Mouse (Mus musculus) CD8-positive naive resting alpha-beta T cell, adult 2 months (primary cell): ENCODE results near the gene 2900026A02Rik.

Source experiments
- DNase-seq, 2 experiments: peaks; one replicate each; pipeline ENCODE4 v3.0.0; 2022; ENCODE audit warnings: low read depth in 2 of 2, low spot score in 2 of 2

Gene 2900026A02Rik

GRCm38 (mm10) chr5:113175976-113176375 lies 45.1 kb downstream of the 2900026A02Rik start:
- DNase-seq, result no peak

GRCm38 (mm10) chr5:113174916-113175692 lies 45.9 kb downstream of the 2900026A02Rik start:
- DNase-seq, result no peak

GRCm38 (mm10) chr5:113173318-113173717 lies 47.7 kb downstream of the 2900026A02Rik start:
- DNase-seq, result peak; percentile 27 to 42

- DNase-seq, result no peak
These were observed 49.0 kb downstream of the 2900026A02Rik start for GRCm38 (mm10) chr5:113171968-113172578.

DNA sequence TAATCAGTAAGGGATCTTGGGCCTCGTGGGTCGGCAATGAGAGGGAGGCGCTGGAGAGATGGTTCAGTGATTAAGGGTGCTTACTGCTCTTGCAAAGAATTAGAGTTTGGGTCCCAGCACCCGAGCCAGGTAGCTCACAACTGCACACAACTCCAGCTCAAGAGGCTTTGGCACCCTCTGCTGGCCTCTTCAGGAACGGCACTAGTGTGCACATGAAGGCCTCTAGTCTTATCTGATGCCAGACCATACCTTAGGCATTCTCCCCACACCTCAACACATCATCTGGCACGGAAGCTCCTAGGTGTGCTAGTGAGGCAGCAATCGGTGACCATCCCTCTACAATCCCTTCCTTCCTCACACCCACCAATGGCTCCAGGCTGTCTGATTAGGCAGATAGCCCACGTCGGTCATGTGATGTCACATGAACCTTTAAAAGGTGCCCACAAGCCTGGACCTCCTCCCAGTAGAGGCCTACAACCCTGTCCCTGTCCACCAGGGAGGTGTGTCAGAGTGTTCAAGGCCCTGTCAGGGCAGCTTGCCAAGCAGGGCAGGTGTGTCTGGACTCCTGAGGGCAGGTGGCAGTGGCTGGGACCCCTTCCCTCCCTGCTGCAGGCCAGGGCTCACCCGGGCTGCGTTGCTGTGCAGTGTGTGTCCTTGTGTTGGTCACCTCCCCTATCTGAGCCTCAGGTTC lies 50.8 kb downstream of the 2900026A02Rik start:
- DNase-seq, result no peak

DNA sequence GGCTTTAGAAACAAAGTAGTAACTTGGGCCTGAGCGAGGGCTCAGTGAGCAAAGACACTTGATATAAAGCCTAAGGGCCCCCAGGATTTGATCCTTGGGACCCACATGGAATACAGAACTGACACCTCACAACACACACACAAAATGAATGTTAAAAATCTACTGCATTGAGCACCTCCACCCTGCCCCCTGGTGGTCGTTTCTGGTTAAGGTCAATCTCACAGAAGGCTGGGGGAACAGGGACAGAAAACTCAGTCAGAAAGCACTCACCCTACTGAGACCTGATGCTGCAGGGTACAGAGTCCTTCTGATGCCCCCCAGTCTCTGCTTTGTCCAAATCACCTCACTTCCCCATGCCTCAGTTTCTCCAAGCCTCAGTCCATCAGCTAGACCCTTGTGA lies 53.3 kb downstream of the 2900026A02Rik start:
- peak in 1 of 2 experiments; percentile 16 for DNase-seq

- DNase-seq, result no peak
These were observed 55.6 kb downstream of the 2900026A02Rik start for GRCm38 (mm10) chr5:113165481-113165880.

DNA sequence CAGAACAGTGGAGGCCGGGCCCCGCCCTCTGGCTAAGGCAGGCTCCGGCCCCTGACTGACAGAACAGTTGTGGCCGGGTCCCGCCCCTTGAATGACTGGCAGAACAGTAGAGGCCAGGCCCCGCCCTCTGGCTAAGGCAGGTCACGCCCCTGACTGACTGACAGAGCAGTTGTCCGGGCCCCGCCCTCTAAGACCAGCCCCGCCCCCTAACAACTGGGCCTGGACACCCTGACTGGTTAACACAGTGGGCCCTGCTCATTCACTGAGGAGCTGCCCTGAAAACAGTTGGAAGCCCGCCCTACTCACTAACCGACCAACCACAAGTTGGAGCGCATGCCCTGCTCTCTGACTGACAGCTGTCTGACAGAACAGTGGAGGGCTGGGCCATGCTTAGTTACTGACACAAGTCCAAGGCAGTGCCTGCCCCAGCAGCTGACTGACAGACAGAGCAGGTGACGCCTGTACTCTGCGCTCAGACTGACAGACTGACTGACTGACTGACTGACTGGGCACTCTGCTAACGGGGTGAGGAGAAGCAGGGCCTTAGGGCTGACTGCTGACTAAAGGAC lies 56.1 kb downstream of the 2900026A02Rik start:
- no peak for DNase-seq

DNA sequence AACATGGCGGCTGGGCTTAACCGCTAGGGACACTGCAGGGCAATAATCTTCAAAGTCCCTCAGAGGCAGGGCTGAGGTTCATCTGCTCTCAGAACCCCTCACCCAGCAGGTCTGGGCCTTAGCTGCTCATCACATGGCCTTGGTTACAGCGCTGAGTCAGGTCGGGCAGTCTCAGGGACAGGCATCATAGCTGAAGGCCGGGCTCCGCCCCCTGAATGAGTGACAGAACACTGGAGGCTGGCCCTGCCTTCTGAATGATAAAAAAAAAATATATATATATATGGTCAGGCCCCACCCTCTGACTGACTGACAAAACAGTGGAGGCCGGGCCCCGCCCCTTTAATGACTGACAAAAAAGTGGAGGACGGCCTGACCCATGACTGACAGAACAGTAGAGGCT lies 56.6 kb downstream of the 2900026A02Rik start:
- no peak for DNase-seq

GRCm38 (mm10) chr5:113163116-113163515 lies 57.9 kb downstream of the 2900026A02Rik start:
- no peak for DNase-seq

DNA sequence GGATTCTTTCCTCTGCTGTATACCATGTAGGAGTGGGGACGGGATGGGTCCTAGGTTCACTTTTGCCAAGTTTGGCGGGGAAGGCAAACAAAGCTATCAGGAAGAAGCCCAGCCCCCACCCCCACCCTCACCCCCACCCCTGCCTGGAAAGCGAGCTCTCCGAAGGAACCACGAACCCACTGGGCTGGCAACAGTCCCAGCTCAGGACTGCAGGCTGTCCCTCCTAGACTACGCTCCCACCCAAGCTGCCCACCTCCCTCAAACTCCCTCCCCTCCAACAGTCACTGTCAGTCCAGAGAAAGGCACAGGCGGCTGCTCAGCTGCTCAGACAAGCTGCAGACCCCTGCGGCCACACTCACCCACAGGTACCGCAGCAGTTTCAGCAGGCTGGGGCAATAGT lies 58.3 kb downstream of the 2900026A02Rik start:
- DNase-seq, result no peak

DNA sequence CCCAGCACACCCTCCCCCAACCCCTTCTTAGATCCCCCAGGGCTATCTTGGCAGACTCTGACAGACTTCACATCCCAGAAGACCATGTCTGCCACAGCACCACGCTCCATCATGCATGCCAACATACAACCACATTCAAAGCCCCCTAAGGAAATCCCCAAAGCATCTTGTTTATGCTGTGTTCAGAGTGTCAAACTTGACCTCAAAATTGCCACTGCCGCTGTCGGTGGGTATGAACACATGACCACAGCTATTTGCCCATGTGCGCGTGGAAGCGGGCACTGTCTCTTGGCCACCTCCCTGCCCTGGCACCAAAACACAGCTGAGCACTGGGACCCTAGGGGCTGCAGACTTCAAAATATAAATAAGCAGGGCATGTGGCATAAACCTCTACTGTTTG lies 59.5 kb downstream of the 2900026A02Rik start:
- no peak for DNase-seq

DNA sequence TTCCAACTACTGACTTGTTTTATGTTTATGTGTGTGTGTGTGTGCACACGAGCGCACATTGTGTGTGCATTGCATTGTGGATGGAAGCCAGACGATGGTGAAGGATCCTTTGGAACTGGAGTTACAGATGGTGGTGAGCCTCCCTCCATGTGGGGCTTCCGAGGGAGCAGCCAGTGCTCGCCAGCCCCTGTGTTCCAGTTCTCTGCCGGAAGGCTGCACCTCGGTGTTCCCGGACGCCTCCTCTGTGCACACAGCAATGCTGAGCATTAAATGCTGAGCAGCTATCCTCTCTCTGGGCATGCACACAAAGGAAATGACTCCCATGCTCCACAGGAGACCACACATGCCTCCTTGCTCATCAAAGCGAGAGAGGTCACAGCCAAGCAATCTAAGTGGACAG lies 60.7 kb downstream of the 2900026A02Rik start:
- DNase-seq, result no peak

GRCm38 (mm10) chr5:113158759-113159355 lies 62.2 kb downstream of the 2900026A02Rik start:
- no peak for DNase-seq

DNA sequence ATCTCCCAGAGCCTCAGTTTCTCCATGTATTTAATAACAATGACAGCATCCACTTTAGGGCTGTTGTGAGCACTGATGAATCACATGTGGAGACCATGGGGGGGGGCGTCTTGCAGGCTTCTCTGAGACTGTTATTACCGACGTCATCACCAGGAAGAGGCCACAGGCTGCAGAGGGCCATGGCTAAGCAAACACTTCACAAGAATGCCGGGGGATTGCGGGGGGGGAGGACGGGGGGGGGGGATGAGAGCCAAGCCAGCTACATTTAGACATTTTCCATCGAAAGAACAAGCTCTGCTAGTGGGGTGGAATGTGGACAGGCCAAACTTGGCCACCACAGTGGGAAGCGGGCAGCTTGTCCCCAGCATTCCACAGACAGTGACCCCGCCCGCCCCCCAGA lies 63.4 kb downstream of the 2900026A02Rik start:
- DNase-seq, result no peak

- DNase-seq, result no peak
These were observed 64.0 kb downstream of the 2900026A02Rik start for GRCm38 (mm10) chr5:113157006-113157405.

- DNase-seq, result peak; percentile 23 to 48
These were observed 65.9 kb downstream of the 2900026A02Rik start for GRCm38 (mm10) chr5:113155133-113155532.

GRCm38 (mm10) chr5:113154441-113154840 lies 66.6 kb downstream of the 2900026A02Rik start:
- no peak for DNase-seq

- no peak for DNase-seq
These were observed 67.6 kb downstream of the 2900026A02Rik start for GRCm38 (mm10) chr5:113153508-113153830.

GRCm38 (mm10) chr5:113152663-113153507 lies 68.2 kb downstream of the 2900026A02Rik start:
- DNase-seq, result no peak
